Mouse (Mus musculus): ENCODE results near the gene Cdsn.

Cdsn gene

GRCm38 (mm10) chr17:35534343-35534742, 17.6 kb upstream of the Cdsn start:
- intact Hi-C loops (cut with DNase I), result no loop called here

- intact Hi-C loops (cut with DNase I), result no loop called here
These were observed 14.5 kb upstream of the Cdsn start for GRCm38 (mm10) chr17:35537421-35537820.

GRCm38 (mm10) chr17:35538476-35538875, 13.5 kb upstream of the Cdsn start:
- intact Hi-C loops (cut with DNase I), result no loop called here

- intact Hi-C loops (cut with DNase I), result no loop called here
These were observed 12.4 kb upstream of the Cdsn start for GRCm38 (mm10) chr17:35539540-35539939.

- intact Hi-C loops (cut with DNase I), result no loop called here
These were observed 9.0 kb upstream of the Cdsn start for GRCm38 (mm10) chr17:35542761-35543411.

- intact Hi-C loops (cut with DNase I), result no loop called here
These were observed 8.5 kb upstream of the Cdsn start for GRCm38 (mm10) chr17:35543412-35543861.

- intact Hi-C loops (cut with DNase I), result no loop called here
These were observed 7.9 kb upstream of the Cdsn start for GRCm38 (mm10) chr17:35544001-35544400.

GRCm38 (mm10) chr17:35544680-35545079, 7.2 kb upstream of the Cdsn start:
- intact Hi-C loops (cut with DNase I), result no loop called here

- intact Hi-C loops (cut with DNase I), result no loop called here
These were observed 4.5 kb upstream of the Cdsn start for GRCm38 (mm10) chr17:35547465-35547864.

GRCm38 (mm10) chr17:35548636-35549035, 3.3 kb upstream of the Cdsn start:
- intact Hi-C loops (cut with DNase I), result no loop called here

GRCm38 (mm10) chr17:35549437-35550142, 2.3 kb upstream of the Cdsn start:
- intact Hi-C loops (cut with DNase I), result no loop called here

GRCm38 (mm10) chr17:35550143-35550494, 1.8 kb upstream of the Cdsn start:
- intact Hi-C loops (cut with DNase I), result no loop called here

GRCm38 (mm10) chr17:35550871-35551270, 1.1 kb upstream of the Cdsn start:
- intact Hi-C loops (cut with DNase I), result no loop called here

GRCm38 (mm10) chr17:35554321-35554720, 2.4 kb downstream of the Cdsn start:
- intact Hi-C loops (cut with DNase I), result no loop called here

GRCm38 (mm10) chr17:35554761-35555397, 3.0 kb downstream of the Cdsn start:
- intact Hi-C loops (cut with DNase I), result no loop called here

GRCm38 (mm10) chr17:35556186-35556765, 4.3 kb downstream of the Cdsn start:
- intact Hi-C loops (cut with DNase I), result no loop called here

- intact Hi-C loops (cut with DNase I), result no loop called here
These were observed 4.9 kb downstream of the Cdsn start for GRCm38 (mm10) chr17:35556812-35557211.

GRCm38 (mm10) chr17:35557351-35557750, 5.4 kb downstream of the Cdsn start:
- intact Hi-C loops (cut with DNase I), result no loop called here

- intact Hi-C loops (cut with DNase I), result no loop called here
These were observed 6.3 kb downstream of the Cdsn start for GRCm38 (mm10) chr17:35558216-35558615.

- intact Hi-C loops (cut with DNase I), result no loop called here
These were observed 15.2 kb downstream of the Cdsn start, which contains the start of gene 2300002M23Rik for GRCm38 (mm10) chr17:35567150-35567549. 2300002M23Rik (plus strand) TSS chr17:35567450.

GRCm38 (mm10) chr17:35567767-35568166, 15.8 kb downstream of the Cdsn start:
- intact Hi-C loops (cut with DNase I), result no loop called here

Data from adrenal gland (tissue).